Mouse (Mus musculus) bone marrow macrophage, adult 2 months (primary cell): ENCODE data around the gene Gpd1. TPM values are rescaled to one million over a fixed set of nuclear protein-coding genes. Genes with fewer than 3 reads are reported as not detected.
A peak's percentile ranks its signal among the peaks of the same experiment; 100 is the strongest.
"Not testable (repeated sequence)": the region's sequence is repeated elsewhere in the genome, so short reads cannot be mapped to it uniquely, and the experiment has no call there.

Source experiments
- H3K27ac ChIP-seq: 2 replicates; pipeline ENCODE4 v1.5.1; 2012; ENCODE audit warnings: low read depth, low read length; ENCODE audit not compliant: insufficient read depth
- H3K4me1 ChIP-seq: 2 replicates; pipeline ENCODE4 v1.6.1; 2012; ENCODE audit warnings: low read length; ENCODE audit not compliant: control insufficient read depth, insufficient read depth
- H3K4me3 ChIP-seq: 2 replicates; pipeline ENCODE4 v1.5.1; 2012; ENCODE audit warnings: mild to moderate bottlenecking, low read length, moderate library complexity; ENCODE audit not compliant: insufficient read depth
- CTCF ChIP-seq: IDR thresholded peaks from 2 replicates; pipeline ENCODE4 v1.5.1; 2012; ENCODE audit warnings: low read depth, mild to moderate bottlenecking, low read length, moderate library complexity
- POLR2A ChIP-seq: IDR thresholded peaks from 2 replicates; pipeline ENCODE4 v1.6.1; 2012; ENCODE audit warnings: mild to moderate bottlenecking, low read depth, low read length, borderline replicate concordance
- polyA plus RNA-seq: library from polyadenylated mRNA; stranded (reverse); fragments of >200 nt; gene quantifications from 2 replicates; pipeline ENCODE4 v1.2.4, GENCODE M21; 2012; ENCODE audit not compliant: missing spikeins, insufficient read depth, insufficient read length

Gpd1 gene
- polyA plus RNA-seq, 1 experiment, result 1.2 TPM

DNA sequence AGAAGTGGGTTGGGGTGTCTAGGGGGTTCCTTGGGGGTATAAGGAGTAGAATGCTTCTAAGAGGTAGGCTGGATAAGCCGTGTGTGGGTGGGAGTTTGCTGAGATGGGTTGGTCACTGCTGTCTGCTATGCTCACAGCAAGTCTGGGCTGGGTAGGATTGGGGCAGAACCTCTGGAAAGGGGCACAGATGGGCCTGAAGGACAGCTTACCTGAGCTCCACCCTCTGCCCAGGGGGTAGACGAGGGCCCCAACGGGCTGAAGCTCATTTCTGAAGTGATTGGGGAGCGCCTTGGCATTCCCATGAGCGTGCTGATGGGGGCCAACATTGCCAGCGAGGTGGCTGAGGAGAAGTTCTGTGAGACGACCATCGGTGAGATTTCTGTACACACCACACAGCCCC, 2.5 kb downstream of the Gpd1 start:
- no peak overlapping the region for H3K4me3 ChIP-seq
- H3K4me1 ChIP-seq, result peaks cover 33% of the 10 kb centered on the region
- no peak overlapping the region for H3K27ac ChIP-seq
- TF ChIP-seq CTCF, result no peak
- TF ChIP-seq POLR2A, result no peak

DNA sequence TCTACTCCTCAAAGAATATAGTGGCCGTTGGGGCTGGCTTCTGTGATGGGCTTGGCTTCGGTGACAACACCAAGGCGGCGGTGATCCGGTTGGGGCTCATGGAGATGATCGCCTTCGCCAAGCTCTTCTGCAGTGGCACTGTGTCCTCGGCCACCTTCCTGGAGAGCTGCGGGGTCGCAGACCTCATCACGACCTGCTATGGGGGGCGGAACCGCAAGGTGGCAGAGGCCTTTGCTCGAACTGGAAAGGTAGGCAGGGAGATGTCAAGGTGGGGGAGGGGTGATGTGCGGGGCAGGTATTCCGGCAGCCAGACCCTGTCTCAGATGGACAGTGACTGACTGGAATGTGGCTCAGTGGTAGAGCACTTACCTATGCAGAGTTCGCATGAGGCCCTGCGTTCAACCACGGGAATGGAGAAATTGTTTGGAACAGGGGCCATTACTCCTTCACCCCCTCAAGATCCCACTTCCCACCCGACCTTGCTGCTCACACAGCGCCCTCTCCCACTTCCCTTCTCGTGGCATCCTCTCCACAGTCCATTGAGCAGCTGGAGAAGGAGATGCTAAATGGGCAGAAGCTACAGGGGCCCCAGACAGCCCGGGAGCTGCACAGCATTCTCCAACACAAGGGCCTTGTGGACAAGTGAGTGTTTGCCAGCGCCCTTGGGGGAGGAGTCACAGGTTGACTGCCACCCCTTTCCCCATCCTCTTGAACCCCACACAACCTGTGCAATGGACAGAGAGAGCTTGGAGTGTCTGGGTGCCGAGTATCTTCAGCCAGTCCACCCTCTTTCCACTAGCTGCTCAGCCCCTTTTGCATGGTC, 4.8 kb downstream of the Gpd1 start:
- Histone ChIP-seq H3K4me1 (peaks cover 20% of the 10 kb centered on the region), H3K27ac (no peak overlapping the region), H3K4me3 (no peak overlapping the region)
- TF ChIP-seq POLR2A, result no peak
- TF ChIP-seq CTCF, result no peak

DNA sequence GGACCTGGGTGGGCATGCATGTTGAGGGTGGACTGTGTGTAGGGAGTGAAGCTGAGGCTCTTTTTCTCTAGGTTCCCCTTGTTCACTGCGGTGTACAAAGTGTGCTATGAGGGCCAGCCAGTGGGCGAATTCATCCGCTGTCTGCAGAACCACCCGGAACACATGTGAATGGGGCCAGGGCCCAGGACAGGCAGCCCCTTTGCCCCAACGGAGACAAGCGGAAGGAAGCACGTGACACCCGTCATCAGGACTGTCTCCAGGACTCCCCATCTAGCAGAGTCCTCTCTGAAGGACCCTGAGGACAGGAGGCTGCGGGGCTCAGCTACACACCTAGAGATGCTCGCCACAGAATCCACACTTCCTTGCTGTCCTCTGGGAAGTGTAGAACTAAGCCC, 5.8 kb downstream of the Gpd1 start:
- Histone ChIP-seq H3K4me3 (peak overlapping the region; percentile 48), H3K27ac (peak overlapping the region; percentile 95), H3K4me1 (peaks cover 20% of the 10 kb centered on the region)
- TF ChIP-seq CTCF (no peak), POLR2A (no peak)

DNA sequence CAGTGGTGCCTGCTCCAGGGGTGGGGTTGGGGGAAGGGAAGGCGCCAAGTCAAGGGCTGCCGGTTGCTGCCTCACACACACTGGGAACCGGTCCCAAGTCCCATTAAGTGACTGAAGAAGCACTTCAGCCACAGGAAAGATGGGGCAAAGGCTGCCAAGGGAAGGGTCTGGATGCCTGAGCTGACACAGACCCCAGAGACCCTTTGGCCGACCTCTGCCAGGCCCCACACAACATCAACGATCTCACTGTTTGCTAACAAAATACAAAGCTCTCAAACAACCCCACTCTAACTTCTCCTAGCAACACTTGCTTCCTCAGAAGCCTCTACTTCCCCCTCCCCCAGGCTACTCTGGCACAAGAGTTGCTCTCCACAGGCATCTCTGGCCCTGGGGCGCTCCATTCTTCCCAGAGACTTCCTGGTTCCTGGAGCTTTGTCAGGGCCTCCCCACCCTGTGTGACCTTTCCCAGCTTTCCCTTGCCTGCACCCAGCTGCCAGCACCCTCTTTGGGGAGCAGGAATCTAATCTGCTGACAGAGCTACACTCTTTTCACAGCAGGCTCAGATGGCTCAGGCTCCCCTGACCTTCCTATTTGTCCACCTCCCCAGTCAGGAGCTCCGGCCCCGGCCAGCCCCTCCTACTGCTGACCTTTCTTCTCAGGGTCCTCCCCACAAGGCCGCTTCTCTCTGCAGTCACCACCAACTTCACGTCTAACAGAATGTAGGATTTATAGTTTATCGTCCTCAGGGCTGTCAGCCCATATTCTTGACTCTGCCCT, 6.4 kb downstream of the Gpd1 start:
- H3K27ac ChIP-seq, result peak overlapping the region; percentile 95
- H3K4me3 ChIP-seq, result peak overlapping the region; percentile 52
- peaks cover 20% of the 10 kb centered on the region for H3K4me1 ChIP-seq
- no peak for TF ChIP-seq CTCF
- no peak for TF ChIP-seq POLR2A

DNA sequence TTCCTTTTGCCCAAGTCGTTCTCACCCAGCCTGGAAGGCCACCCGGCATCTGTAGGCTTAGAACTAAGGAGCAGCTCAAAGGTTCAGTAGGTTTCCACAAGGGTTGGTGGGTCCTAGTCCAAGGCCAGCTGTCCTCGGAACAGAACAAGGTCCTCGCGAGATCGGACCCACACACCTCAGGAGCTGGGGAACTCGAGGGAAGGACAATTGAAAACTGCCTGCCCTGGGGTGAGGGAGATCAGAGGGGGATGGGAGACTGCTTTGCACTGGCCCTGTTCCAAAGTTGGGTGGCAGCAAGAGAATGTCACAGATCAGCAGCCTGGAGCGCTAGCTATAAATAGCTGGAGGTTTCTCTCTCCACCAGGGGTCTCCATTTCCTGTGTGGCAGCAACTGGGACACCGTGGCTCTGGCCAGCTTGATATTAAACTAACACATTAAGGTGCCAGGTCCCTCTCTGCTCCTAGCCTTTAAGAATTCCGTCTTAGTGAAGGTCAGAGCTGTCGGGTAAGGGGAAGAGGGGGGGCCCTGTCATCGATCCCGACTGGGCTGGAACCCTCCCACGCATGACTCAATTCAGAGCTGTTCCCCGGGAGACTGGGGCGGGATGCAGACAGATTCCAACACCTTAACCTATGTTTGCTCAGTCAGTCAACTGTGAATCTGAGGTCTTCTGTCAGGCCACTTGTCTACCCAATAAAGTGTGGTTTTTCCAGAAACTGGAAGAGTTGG, 7.1 kb downstream of the Gpd1 start:
- Histone ChIP-seq H3K4me3 (peak overlapping the region; percentile 52), H3K27ac (peak overlapping the region; percentile 95), H3K4me1 (peaks cover 20% of the 10 kb centered on the region)
- peak; percentile 22; the same call in 1 of the 2 replicates for TF ChIP-seq CTCF
- TF ChIP-seq POLR2A, result no peak

DNA sequence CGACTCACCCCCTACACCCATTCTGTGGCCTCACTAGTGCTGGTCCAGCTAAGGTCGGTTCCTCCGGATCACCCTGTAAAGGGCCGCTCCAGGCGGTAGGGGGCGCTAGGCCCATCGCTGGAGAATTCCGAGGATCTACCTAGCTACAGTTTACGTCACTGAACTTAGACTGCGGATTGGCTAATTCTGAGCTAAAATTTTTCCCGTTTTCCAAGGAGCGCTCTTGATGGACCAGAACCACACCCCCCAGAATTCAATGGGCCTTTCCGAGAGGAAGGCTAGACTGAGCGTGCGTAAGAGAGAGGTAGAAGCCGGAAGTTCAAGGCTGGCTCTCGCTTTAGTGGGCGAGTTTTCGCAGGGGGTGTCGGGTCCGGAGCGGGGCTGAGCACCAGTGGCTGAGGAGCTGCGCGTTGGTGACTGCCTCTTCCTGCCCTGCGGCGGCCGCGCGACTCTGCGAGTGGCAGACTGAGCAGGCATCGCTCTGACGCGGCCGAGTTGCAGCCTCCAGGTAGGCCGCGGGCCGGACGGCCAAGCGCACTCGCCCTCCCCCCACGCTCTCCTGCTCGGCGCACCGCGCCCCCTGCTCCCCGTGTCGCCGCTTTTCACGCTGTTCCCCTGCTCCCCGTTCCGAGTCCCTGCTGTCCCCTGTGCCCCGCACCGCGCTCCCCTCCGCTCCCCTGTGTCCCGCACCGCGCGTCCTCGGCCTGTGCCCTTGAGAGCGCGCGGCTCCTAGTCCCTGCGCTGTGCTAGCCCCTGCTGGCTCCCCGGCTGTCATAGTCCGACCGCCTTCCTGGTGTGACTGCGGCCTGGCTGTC, 8.2 kb downstream of the Gpd1 start, which contains the start of gene Cox14:
Cox14 (plus strand) TSS at position 278 of the 815 bp plus-strand sequence.
- peaks cover 20% of the 10 kb centered on the region for H3K4me1 ChIP-seq
- peak within 1 kb of the TSS; percentile 95 for H3K27ac ChIP-seq
- peak within 1 kb of the TSS; percentile 99 for H3K4me3 ChIP-seq
- TF ChIP-seq CTCF, result peak; percentile 64
- TF ChIP-seq POLR2A, result no peak

DNA sequence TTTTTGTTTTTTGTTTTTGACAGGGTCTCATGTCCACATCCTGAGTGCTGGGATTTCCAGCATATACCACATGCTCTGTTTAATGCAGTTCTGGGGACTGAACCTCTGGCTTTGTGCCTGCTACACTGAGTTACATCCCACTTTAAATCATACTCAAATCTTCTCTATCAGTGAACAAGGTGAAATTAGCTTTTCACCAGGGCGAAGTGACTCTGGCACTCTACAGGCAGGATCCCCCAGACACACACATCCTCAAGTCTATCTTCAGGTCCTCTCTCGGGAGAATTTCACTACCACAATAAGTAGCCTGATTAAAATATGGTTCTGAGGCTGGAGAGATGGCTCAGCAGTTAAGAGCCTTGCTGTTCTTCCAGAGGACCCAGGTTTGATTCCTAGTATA, 9.2 kb downstream of the Gpd1 start:
- H3K27ac ChIP-seq, result no peak overlapping the region
- TF ChIP-seq POLR2A (no peak), CTCF (no peak)
- peaks cover 20% of the 10 kb centered on the region for H3K4me1 ChIP-seq
- peak overlapping the region; percentile 99 for H3K4me3 ChIP-seq

DNA sequence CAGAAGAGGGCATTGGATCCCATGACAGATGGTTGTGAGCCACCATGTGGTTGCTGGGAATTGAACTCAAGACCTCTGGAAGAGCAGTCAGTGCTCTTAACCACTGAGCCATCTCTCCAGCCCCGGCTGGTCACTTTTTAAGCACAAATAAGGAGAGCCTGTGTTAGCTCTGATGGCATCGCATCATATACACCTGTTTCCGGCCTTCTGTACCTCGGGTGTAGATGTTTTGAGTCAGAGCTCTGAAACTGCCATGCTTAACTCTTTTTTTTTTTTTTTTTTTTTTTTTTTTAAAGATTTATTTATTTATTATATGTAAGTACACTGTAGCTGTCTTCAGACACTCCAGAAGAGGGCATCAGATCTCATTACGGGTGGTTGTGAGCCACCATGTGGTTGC, 9.7 kb downstream of the Gpd1 start:
- H3K4me1 ChIP-seq, result peaks cover 17% of the 10 kb centered on the region
- H3K4me3 ChIP-seq, H3K27ac ChIP-seq: not testable (repeated sequence)

DNA sequence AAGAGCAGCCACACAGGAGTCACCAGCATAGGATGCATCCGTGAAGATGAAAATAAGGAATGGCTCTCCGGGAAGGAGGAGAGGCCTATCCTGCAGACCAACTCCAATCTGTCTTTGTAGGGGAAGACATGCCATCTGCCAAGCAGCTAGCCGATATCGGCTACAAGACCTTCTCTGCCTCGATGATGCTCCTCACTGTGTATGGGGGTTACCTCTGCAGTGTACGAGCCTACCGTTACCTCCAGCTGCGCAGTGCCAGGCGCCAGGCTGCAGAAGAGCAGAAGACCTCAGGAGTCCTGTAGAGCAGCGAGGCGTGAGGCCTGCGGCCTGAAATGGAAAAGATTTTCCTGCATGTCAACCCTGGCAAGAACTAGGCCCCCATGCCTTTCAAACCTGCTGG, 10.2 kb downstream of the Gpd1 start:
- peaks cover 13% of the 10 kb centered on the region for H3K4me1 ChIP-seq
- TF ChIP-seq POLR2A, result no peak
- no peak for TF ChIP-seq CTCF
- no peak overlapping the region for H3K27ac ChIP-seq
- no peak overlapping the region for H3K4me3 ChIP-seq
